Mouse (Mus musculus) embryonic fibroblast, embryonic 13.5 days (primary cell): ENCODE results near the gene Sf3a2.

Experiments used
- CTCF ChIP-seq: IDR thresholded peaks from 2 replicates; pipeline ENCODE4 v1.5.1; 2011; ENCODE audit warnings: mild to moderate bottlenecking, control low read depth, low read length, moderate library complexity, borderline replicate concordance; ENCODE audit not compliant: insufficient read depth
- POLR2A ChIP-seq: IDR thresholded peaks from 2 replicates; pipeline ENCODE4 v1.6.1; 2011; ENCODE audit warnings: low read depth, mild to moderate bottlenecking, control low read depth, low read length, moderate library complexity

DNA sequence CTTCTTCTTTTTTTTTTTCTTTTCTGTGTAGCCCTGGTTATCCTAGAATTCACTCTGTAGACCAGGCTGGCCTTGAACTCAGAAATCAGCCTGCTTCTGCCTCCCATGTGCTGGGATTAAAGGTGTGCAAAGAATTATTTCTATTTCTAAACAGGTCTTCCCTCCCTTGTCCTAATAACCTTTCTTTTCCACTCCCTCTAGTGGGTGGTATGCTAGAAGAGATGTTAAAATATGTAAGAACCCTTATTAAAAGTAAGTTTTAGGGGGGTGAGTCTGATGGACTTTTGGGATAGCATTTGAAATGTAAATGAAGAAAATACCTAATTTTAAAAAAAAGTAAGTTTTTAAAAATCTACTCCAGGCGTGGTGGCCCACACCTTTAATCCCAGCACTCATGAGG, 25.3 kb downstream of the Sf3a2 start:
- TF ChIP-seq CTCF (no peak), POLR2A (no peak)
